Mouse (Mus musculus) midbrain, embryonic 11.5 days (tissue): ENCODE results near the gene Rcan2. TPM values are rescaled to one million over a fixed set of nuclear protein-coding genes. Genes with fewer than 3 reads are reported as not detected.
A peak's percentile ranks its signal among the peaks of the same experiment; 100 is the strongest.

Source experiments
- ATAC-seq: fragments of 200-750 bp; cut with Nextera tagmentation; 2 replicates; pipeline ENCODE4 v1.8.0; 2017; ENCODE audit warnings: moderate TSS enrichment, moderate library complexity; ENCODE audit not compliant: low FRiP score
- DNase-seq: peaks from one replicate; pipeline ENCODE4 v3.0.0; 2015; ENCODE audit warnings: low spot score; ENCODE audit errors: missing footprints
- H3K27ac ChIP-seq: fragments of 300-500 bp; sonication (generic); 2 replicates; pipeline ENCODE4 v1.5.1; 2014; ENCODE audit warnings: low read depth, low read length
- H3K27me3 ChIP-seq: fragments of 300-500 bp; sonication (generic); 2 replicates; pipeline ENCODE4 v1.6.1; 2014; ENCODE audit warnings: mild to moderate bottlenecking, low read length, moderate library complexity, mixed read lengths; ENCODE audit not compliant: control insufficient read depth, insufficient read depth
- H3K36me3 ChIP-seq: fragments of 300-500 bp; sonication (generic); 2 replicates; pipeline ENCODE4 v1.6.1; 2014; ENCODE audit warnings: mild to moderate bottlenecking, low read length, moderate library complexity, mixed read lengths; ENCODE audit not compliant: control insufficient read depth, insufficient read depth
- H3K4me1 ChIP-seq: fragments of 300-500 bp; sonication (generic); 2 replicates; pipeline ENCODE4 v1.6.1; 2014; ENCODE audit warnings: low read length; ENCODE audit not compliant: control insufficient read depth, insufficient read depth
- H3K4me2 ChIP-seq: fragments of 300-500 bp; sonication (generic); 2 replicates; pipeline ENCODE4 v1.6.1; 2014; ENCODE audit warnings: mild to moderate bottlenecking, moderate library complexity
- H3K4me3 ChIP-seq: fragments of 300-500 bp; sonication (generic); 2 replicates; pipeline ENCODE4 v1.5.1; 2014; ENCODE audit warnings: low read depth, low read length
- H3K9ac ChIP-seq: fragments of 300-500 bp; sonication (generic); 2 replicates; pipeline ENCODE4 v1.6.1; 2014; ENCODE audit warnings: low read length
- H3K9me3 ChIP-seq: fragments of 300-500 bp; sonication (generic); 2 replicates; pipeline ENCODE4 v1.6.1; 2016; ENCODE audit warnings: low read length; ENCODE audit not compliant: control insufficient read depth
- WGBS: fragments of 180-500 bp; shearing (Covaris S2); extraction: QIAGEN DNeasy Blood & Tissue Kit; methylation state at CpG from one replicate; pipeline ENCODE4 v1.1.7; 2014; 5-methylcytosine and 5-hydroxymethylcytosine counted together
- polyA plus RNA-seq: library from polyadenylated mRNA; unstranded; fragments of >200 nt; fragmentation: Nextera tagmentation; extraction: Ambion mirVana; gene quantifications from 2 replicates; pipeline ENCODE4 v1.2.1, GENCODE M21; 2014

The Rcan2 gene
- polyA plus RNA-seq, 1 experiment from 2014 or later, result 9.0 TPM

DNA sequence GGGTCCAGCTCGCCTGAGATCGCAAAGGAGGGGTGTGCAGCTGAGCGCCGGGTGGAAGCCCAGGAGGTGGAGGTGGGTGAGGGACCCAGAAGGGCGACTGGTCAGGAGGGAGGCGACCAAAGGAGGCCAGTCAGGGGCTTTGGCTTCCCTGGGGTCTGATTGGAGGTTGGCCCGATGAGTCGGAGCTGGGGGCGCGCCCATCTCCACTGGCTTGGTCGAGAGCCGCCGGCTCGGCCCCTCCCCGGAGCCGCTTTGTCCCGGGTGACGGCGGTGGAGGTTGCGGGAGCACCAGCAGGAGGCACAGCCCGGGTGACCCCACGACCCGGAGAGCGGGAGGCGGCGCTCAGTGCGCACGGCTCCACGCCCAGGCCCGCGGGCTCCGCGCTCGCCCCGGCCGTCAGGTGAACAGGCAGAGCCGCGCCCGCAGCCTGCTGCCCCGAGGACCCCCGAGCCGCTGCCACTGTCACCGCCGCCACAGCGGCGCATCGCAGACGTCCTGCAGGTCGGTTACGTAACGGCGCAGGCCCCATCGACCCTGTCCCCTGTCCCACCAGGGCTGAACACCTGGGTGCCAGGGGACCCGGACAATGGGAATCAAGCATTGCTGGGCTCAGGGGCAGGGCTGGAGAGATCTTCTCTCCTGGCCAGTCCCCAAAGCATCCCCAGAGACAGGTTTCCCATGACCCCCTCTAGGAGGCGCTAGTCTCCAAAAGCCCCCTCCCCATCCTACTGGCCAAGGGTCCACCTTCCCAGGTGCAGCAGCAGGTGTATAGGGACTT lies 633 bp downstream of the Rcan2 start:
- Histone ChIP-seq H3K9ac (peak overlapping the region; percentile 75), H3K4me3 (peak overlapping the region; percentile 61), H3K4me2 (peak overlapping the region; percentile 91), H3K4me1 (no peaks in the 10 kb centered on the region), H3K36me3 (no peaks in the 10 kb centered on the region), H3K27me3 (no peaks in the 10 kb centered on the region), H3K27ac (no peak overlapping the region), H3K9me3 (no peaks in the 10 kb centered on the region)
- DNase-seq, result peak; percentile 95
- WGBS, result under 1% methylated on average over 55 of the region's 55 CpGs
- ATAC-seq, result peak; percentile 95

DNA sequence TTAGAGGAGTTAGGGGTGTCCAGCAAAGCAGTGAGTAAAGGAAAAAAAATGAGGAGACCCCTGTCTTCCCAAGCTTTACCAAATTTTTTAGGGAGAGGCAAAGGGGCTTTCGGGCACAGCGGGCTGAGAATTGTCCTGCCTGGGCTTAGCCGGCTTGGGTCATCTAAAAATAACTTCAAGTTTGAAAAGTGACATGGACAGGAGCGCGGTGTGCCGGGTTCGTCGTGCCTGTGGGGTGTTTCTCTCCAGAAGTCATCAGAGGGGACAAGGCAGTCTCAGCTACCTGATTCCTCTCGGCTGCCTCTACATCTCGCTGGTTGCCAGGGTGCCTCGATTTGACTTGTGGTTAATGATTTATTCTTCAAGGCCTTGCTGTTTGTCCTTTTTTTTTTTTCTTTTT lies 1.3 kb downstream of the Rcan2 start:
- Histone ChIP-seq H3K4me1 (no peaks in the 10 kb centered on the region), H3K36me3 (no peaks in the 10 kb centered on the region), H3K9ac (no peak overlapping the region), H3K27ac (no peak overlapping the region), H3K4me2 (peak overlapping the region; percentile 91), H3K9me3 (no peaks in the 10 kb centered on the region), H3K27me3 (no peaks in the 10 kb centered on the region), H3K4me3 (peak overlapping the region; percentile 61; the same call in 1 of the 2 replicates)
- no peak for ATAC-seq
- 65% methylated on average over 11 of the region's 11 CpGs for WGBS
- no peak for DNase-seq

DNA sequence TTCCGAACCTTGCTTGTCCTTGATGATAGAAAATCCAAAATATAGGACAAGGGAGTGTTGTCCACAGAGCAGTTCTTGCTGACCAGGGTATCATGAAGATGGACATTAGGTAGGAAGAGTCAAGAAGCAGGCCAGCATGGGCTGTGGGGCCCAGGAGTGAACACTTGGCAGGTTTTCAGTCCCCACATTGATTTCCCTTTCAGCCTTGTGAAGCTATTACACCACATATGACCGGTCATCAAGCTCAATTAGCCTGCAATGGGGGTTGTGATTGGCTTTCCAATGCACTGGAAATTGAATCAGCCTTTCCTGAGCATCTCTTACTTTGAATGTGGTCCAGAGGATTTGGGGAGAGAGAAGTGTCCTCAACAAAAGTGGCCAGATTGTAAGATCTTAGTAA lies 2.0 kb downstream of the Rcan2 start:
- Histone ChIP-seq H3K27me3 (no peaks in the 10 kb centered on the region), H3K4me2 (no peak overlapping the region), H3K9me3 (no peaks in the 10 kb centered on the region), H3K4me1 (no peaks in the 10 kb centered on the region), H3K4me3 (no peak overlapping the region), H3K9ac (no peak overlapping the region), H3K27ac (no peak overlapping the region), H3K36me3 (no peaks in the 10 kb centered on the region)
- ATAC-seq (no peak), DNase-seq (no peak)
- 91% methylated on average over 2 of the region's 2 CpGs for WGBS

DNA sequence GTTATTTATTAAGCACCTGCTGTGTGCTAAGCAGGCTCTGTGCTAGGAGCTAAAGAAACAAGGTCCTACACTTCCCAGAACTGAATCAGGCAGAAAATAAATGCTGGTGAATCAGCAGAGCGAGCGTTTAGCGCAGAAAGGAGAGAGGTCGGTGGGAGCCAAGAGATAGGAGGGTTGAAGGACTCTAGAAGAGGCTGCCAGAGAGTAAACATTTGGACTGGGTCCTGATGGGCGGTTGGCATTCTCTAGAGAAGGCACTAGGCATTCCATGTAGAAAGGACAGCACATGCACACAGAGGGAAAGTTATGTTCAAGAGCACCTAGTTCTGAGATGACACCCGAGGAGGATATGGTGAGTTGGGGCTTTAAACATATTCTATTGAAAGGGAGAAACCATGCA lies 2.6 kb downstream of the Rcan2 start:
- H3K27ac ChIP-seq, result no peak overlapping the region
- H3K27me3 ChIP-seq, result no peaks in the 10 kb centered on the region
- H3K4me2 ChIP-seq, result no peak overlapping the region
- no peaks in the 10 kb centered on the region for H3K4me1 ChIP-seq
- no peak overlapping the region for H3K4me3 ChIP-seq
- no peak overlapping the region for H3K9ac ChIP-seq
- H3K9me3 ChIP-seq, result no peaks in the 10 kb centered on the region
- no peak for ATAC-seq
- no peak for DNase-seq
- no peaks in the 10 kb centered on the region for H3K36me3 ChIP-seq
- 88% methylated on average over 6 of the region's 6 CpGs for WGBS

DNA sequence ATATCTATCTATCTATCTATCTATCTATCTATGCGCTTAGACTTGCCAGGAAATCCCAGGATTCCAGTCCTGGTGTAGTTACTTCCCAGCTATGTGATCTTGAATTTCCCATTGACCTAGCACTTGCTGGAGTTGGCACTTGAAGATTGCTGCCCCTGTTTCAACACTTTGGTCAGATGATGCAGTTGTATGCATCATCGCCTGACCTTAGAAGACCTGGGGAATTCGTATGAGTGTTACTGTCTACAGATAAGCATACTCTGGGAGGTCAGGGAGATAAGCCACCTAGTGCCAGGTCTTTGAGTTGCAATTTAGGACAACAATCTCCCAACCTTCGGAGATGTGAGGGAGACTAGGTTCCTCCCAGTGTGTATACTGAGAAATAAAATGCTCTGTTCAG lies 5.7 kb downstream of the Rcan2 start:
- no peak overlapping the region for H3K27ac ChIP-seq
- no peak overlapping the region for H3K9ac ChIP-seq
- DNase-seq (no peak), ATAC-seq (no peak)
- H3K27me3 ChIP-seq, result no peaks in the 10 kb centered on the region
- no peaks in the 10 kb centered on the region for H3K4me1 ChIP-seq
- no peaks in the 10 kb centered on the region for H3K9me3 ChIP-seq
- H3K4me2 ChIP-seq, result no peak overlapping the region
- no peak overlapping the region for H3K4me3 ChIP-seq
- H3K36me3 ChIP-seq, result no peaks in the 10 kb centered on the region
- WGBS, result 84% methylated on average over 4 of the region's 4 CpGs

DNA sequence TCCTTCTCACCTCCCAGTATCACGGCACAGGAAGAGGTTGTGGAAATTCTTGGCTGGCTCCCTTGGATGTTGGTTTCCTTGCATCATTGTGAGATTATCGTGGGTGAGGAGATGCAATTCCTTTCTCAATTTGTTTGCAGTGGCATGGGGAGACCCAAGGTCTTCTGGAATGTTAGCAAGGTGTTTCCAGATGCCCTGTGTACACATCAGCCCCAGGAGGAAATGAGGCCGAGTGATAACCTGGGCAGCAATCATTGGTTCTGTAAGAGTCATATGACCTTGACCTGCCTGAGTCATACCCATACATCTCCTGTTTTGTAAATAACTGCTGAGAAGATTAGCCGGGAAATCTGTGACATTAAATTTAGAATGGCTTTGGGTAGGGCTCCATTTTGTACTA lies 10.3 kb downstream of the Rcan2 start:
- no peak for ATAC-seq
- H3K27me3 ChIP-seq, result no peaks in the 10 kb centered on the region
- no peaks in the 10 kb centered on the region for H3K4me1 ChIP-seq
- no peak overlapping the region for H3K4me2 ChIP-seq
- H3K36me3 ChIP-seq, result no peaks in the 10 kb centered on the region
- H3K9ac ChIP-seq, result no peak overlapping the region
- no peak overlapping the region for H3K4me3 ChIP-seq
- no peak for DNase-seq
- 77% methylated on average over 4 of the region's 4 CpGs for WGBS
- H3K9me3 ChIP-seq, result no peaks in the 10 kb centered on the region
- H3K27ac ChIP-seq, result no peak overlapping the region

DNA sequence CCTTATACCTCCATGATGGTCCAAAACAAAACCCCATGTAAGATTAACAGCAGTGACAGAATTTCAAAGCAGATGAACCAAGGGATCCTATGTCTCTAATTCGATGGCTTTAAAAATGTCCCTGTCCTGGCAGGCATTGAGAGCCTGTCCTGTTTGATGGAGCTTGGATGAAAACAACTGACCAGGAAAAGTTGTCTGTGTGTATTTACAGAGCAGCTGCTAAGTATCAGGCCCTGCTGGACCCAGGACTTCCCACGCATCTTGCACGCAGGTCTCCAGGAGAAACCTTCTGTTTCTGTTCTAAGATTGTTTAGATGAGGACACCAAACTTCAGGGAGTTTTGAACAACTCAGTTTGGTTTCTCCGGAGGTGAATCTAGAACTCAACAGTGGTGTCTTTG lies 14.2 kb downstream of the Rcan2 start:
- ATAC-seq (no peak), DNase-seq (no peak)
- no peak overlapping the region for H3K4me3 ChIP-seq
- H3K27me3 ChIP-seq, result no peaks in the 10 kb centered on the region
- no peak overlapping the region for H3K4me2 ChIP-seq
- no peaks in the 10 kb centered on the region for H3K36me3 ChIP-seq
- no peaks in the 10 kb centered on the region for H3K9me3 ChIP-seq
- no peak overlapping the region for H3K9ac ChIP-seq
- no peaks in the 10 kb centered on the region for H3K4me1 ChIP-seq
- H3K27ac ChIP-seq, result no peak overlapping the region
- 80% methylated on average over 4 of the region's 4 CpGs for WGBS

DNA sequence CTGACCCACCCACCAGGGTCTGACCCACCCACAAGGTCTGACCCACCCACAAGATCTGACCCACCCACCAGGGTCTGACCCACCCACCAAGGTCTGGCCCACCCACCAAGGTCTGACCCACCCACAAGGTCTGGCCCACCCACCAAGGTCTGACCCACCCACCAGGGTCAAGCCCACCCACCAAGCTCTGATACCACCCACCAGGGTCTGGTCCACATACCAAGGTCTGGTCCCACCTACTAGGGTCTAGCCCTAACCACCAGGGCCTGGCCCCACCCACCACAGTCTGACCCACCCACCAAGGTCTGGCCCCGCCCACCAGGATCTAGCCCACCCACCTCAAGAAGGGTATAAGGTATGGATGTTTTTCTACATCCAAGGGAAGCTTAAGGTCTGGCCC lies 15.3 kb downstream of the Rcan2 start:
- no peak overlapping the region for H3K4me3 ChIP-seq

DNA sequence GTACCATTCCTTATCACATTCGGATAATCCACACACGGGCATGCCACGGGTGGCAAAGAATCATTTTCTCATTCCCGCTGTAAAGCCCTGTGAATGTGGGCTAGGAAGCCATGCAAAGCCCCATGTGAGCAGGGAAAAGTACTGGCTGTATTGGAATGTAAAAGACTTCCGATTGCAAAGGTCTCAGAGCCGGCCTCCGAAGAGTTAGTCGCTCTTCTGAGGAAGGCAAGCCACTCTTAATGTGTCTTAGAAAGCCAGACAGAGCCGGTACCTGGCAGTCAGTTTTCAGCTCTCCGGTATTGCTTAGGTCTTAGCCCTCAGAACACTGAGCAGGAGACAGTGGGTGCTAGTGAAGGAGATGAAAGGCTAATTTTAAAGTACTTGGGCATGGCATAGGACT lies 16.0 kb downstream of the Rcan2 start:
- no peak overlapping the region for H3K4me3 ChIP-seq
- no peak for ATAC-seq
- no peak for DNase-seq
- no peak overlapping the region for H3K4me2 ChIP-seq
- no peaks in the 10 kb centered on the region for H3K4me1 ChIP-seq
- H3K27ac ChIP-seq, result no peak overlapping the region
- H3K27me3 ChIP-seq, result no peaks in the 10 kb centered on the region
- no peaks in the 10 kb centered on the region for H3K9me3 ChIP-seq
- WGBS, result 84% methylated on average over 10 of the region's 10 CpGs
- no peak overlapping the region for H3K9ac ChIP-seq
- no peaks in the 10 kb centered on the region for H3K36me3 ChIP-seq

More for the DNA sequence above, 15.3 kb downstream of the Rcan2 start:
- Histone ChIP-seq H3K9me3 (no peaks in the 10 kb centered on the region), H3K9ac (no peak overlapping the region), H3K27me3 (no peaks in the 10 kb centered on the region), H3K4me2 (no peak overlapping the region), H3K27ac (no peak overlapping the region), H3K4me1 (no peaks in the 10 kb centered on the region), H3K36me3 (no peaks in the 10 kb centered on the region)
- ATAC-seq (peak; percentile 57; the same call in 1 of the 2 replicates), DNase-seq (no peak)
- WGBS, result 83% methylated on average over 1 of the region's 1 CpGs
